ENCODE assay signal across 19 mouse cellular contexts in genomic region chr7:126051910-126052309, GRCm38 (mm10). TPM values are rescaled to one million over a fixed set of nuclear protein-coding genes. Genes with fewer than 3 reads are reported as not detected.
"Had no signal": no experiment of that assay in that cellular context is flagged by ENCODE, and none has a peak within 500 bp of the region (broad histone marks: within the 10 kb centered on the region; RNA-seq: fewer than 3 reads in every experiment).

No protein-coding gene starts in this region.

- H3K4me2 ChIP-seq: liver, embryonic 13.5 days; midbrain, embryonic 11.5 days had no signal

- H3K4me1 ChIP-seq: liver, embryonic 13.5 days had no signal

- DNase-seq: kidney, adult 9 months; kidney, postnatal 14 days; kidney, postnatal 4 days; liver, embryonic 13.5 days; lung, adult 2 months; lung, postnatal 14 days; lung, postnatal 4 days; right cerebral cortex, adult 18-20 months; right cerebral cortex, postnatal 14 days; right cerebral cortex, postnatal 4 days; thymus, adult 2 months; thymus, postnatal 14 days; thymus, postnatal 4 days had no signal

- H3K36me3 ChIP-seq: liver, embryonic 13.5 days had no signal

- H3K9me3 ChIP-seq: liver, embryonic 13.5 days had no signal

- H3K27ac ChIP-seq: liver, embryonic 13.5 days; stomach, postnatal 0 days had no signal

- H3K4me3 ChIP-seq: liver, embryonic 13.5 days had no signal

- H3K9ac ChIP-seq: liver, embryonic 13.5 days had no signal

RNA-seq across cellular contexts. Expression of gene Gsg1l, which starts 30.3 kb away (rescaled TPM):
- total RNA-seq: liver, adult 2 months; megakaryocyte progenitor cell, adult 5-6 weeks; megakaryocyte-erythroid progenitor cell, adult 5-6 weeks; neutrophil, adult 5-6 weeks had no signal
